Mouse (Mus musculus) E14TG2a.4 (cell line): Measurements from ENCODE around the gene Usp4.

ENCODE experiments used
- CTCF ChIP-seq: conservative IDR thresholded peaks from 2 replicates; pipeline ENCODE4 v1.5.1; 2014; ENCODE audit warnings: low read length
- POU5F1 ChIP-seq: IDR thresholded peaks from 2 replicates; pipeline ENCODE4 v1.6.1; 2014; ENCODE audit warnings: low read length, borderline replicate concordance

DNA sequence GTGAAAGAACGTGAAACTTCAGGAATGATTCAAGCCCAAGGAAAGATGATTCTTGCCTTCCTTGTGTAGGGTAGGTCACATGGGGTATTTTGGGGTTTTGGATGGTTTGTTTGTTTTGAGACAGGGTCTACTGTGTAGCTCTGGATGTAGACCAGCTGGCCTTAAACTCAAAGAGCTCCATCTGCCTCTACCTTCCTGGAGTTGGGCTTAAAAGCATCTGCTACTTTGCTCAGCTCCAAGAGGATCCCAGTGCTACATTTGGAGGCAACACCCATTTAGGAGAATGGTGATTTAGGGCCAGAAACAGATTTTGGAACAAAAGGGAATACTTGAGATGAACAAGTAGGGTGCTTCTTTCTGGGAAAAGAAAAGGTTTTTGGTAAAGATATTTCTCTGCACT, 22.9 kb upstream of the Usp4 start:
- TF ChIP-seq CTCF (no peak), POU5F1 (no peak)
